In genomic region chr2:76982391-76983145, GRCm38 (mm10) we compare ENCODE assay signal across 15 mouse cellular contexts. TPM values are rescaled to one million over a fixed set of nuclear protein-coding genes. Genes with fewer than 3 reads are reported as not detected.
DNase-seq lines count a peak whose midpoint lies in the region; ATAC-seq and TF ChIP-seq lines count a peak whose summit lies in the region.
"Had no signal": no experiment of that assay in that cellular context is flagged by ENCODE, and none has a peak within 500 bp of the region (broad histone marks: within the 10 kb centered on the region; RNA-seq: fewer than 3 reads in every experiment).

TSS of gene Ttn (minus strand) at chr2:76982547.

- H3K4me2 ChIP-seq in embryonic facial prominence, embryonic 13.5 days: no peak within 1 kb of the TSS
- no peak within 1 kb of the TSS for H3K4me2 ChIP-seq in midbrain, embryonic 11.5 days
- H3K4me2 ChIP-seq: forebrain, embryonic 15.5 days; hindbrain, embryonic 14.5 days; lung, embryonic 14.5 days; midbrain, embryonic 15.5 days had no signal

- no peaks in the 10 kb centered on the region for H3K27me3 ChIP-seq in embryonic facial prominence, embryonic 13.5 days
- H3K27me3 ChIP-seq in heart, embryonic 10.5 days (ENCODE audit: insufficient read depth, poor library complexity, severe bottlenecking): no peaks in the 10 kb centered on the region
- no peaks in the 10 kb centered on the region for H3K27me3 ChIP-seq in midbrain, embryonic 11.5 days (ENCODE audit: control insufficient read depth, insufficient read depth, low read length)
- H3K27me3 ChIP-seq: forebrain, embryonic 15.5 days; midbrain, embryonic 15.5 days had no signal

- no peak for ATAC-seq in embryonic facial prominence, embryonic 13.5 days (ENCODE audit: insufficient number of reproducible peaks, insufficient read depth, low FRiP score, low TSS enrichment, low read depth)
- ATAC-seq in midbrain, embryonic 11.5 days (ENCODE audit: low FRiP score): no peak
- ATAC-seq: forebrain, embryonic 15.5 days; midbrain, embryonic 15.5 days had no signal

- no peak within 1 kb of the TSS for H3K27ac ChIP-seq in embryonic facial prominence, embryonic 13.5 days
- peak within 1 kb of the TSS; percentile 99 for H3K27ac ChIP-seq in gastrocnemius, adult 2 months
- H3K27ac ChIP-seq in heart, embryonic 10.5 days: peak within 1 kb of the TSS; percentile 89
- H3K27ac ChIP-seq in midbrain, embryonic 11.5 days (ENCODE audit: low read depth, low read length): no peak within 1 kb of the TSS
- H3K27ac ChIP-seq: forebrain, embryonic 15.5 days; hindbrain, embryonic 14.5 days; layer of hippocampus, adult 2 months; midbrain, embryonic 15.5 days had no signal

- DNase-seq in gastrocnemius, adult 2 months: peak; percentile 92
- peak; percentile 95 for DNase-seq in heart, embryonic 10.5 days (ENCODE audit: low spot score)
- peak; percentile 88 for DNase-seq in heart, postnatal 4 days
- no peak for DNase-seq in spleen, postnatal 4 days (ENCODE audit: low spot score in 2 of 2)
- no peak for DNase-seq in right cerebral cortex, adult 2 months (ENCODE audit: low spot score in 2 of 2)
- no peak for DNase-seq in midbrain, embryonic 11.5 days (ENCODE audit: low spot score, missing footprints)
- DNase-seq: cerebellum, adult 9-10 months; kidney, adult 2 months; left cerebral cortex, postnatal 4 days; lung, embryonic 14.5 days had no signal

- H3K4me3 ChIP-seq in embryonic facial prominence, embryonic 13.5 days: no peak within 1 kb of the TSS
- peak within 1 kb of the TSS; percentile 81 for H3K4me3 ChIP-seq in gastrocnemius, adult 2 months
- peak within 1 kb of the TSS; percentile 60 for H3K4me3 ChIP-seq in heart, embryonic 10.5 days
- no peak within 1 kb of the TSS for H3K4me3 ChIP-seq in midbrain, embryonic 11.5 days (ENCODE audit: low read depth, low read length)
- H3K4me3 ChIP-seq: forebrain, embryonic 15.5 days; layer of hippocampus, adult 2 months; midbrain, embryonic 15.5 days had no signal

- no peaks in the 10 kb centered on the region for H3K36me3 ChIP-seq in embryonic facial prominence, embryonic 13.5 days
- peaks cover 15% of the 10 kb centered on the region for H3K36me3 ChIP-seq in heart, embryonic 10.5 days
- no peaks in the 10 kb centered on the region for H3K36me3 ChIP-seq in midbrain, embryonic 11.5 days (ENCODE audit: control insufficient read depth, insufficient read depth, low read length)
- H3K36me3 ChIP-seq: forebrain, embryonic 15.5 days; midbrain, embryonic 15.5 days had no signal

- no peaks in the 10 kb centered on the region for H3K4me1 ChIP-seq in embryonic facial prominence, embryonic 13.5 days
- H3K4me1 ChIP-seq in heart, embryonic 10.5 days: peaks cover 17% of the 10 kb centered on the region
- 0 out of 2 replicates have a peak, but pooled peaks cover 3% of the 10 kb centered on the region for H3K4me1 ChIP-seq in midbrain, embryonic 11.5 days (ENCODE audit: control insufficient read depth, insufficient read depth, low read length)
- H3K4me1 ChIP-seq: forebrain, embryonic 15.5 days; midbrain, embryonic 15.5 days had no signal

- TF ChIP-seq CTCF in gastrocnemius, adult 2 months (IDR thresholded peaks at IDR 0.05): no peak

- intact Hi-C loops in gastrocnemius, adult 2 months (cut with DNase I): loop anchor here (1.0 kb wide), 1 partner anchor 52 kb away; no protein-coding TSS in a partner anchor

- no peak within 1 kb of the TSS for H3K9ac ChIP-seq in embryonic facial prominence, embryonic 13.5 days
- H3K9ac ChIP-seq in midbrain, embryonic 11.5 days (ENCODE audit: low read length): no peak within 1 kb of the TSS
- H3K9ac ChIP-seq: forebrain, embryonic 15.5 days; hindbrain, embryonic 14.5 days; lung, embryonic 14.5 days; midbrain, embryonic 15.5 days had no signal

- H3K9me3 ChIP-seq in embryonic facial prominence, embryonic 13.5 days: no peaks in the 10 kb centered on the region
- no peaks in the 10 kb centered on the region for H3K9me3 ChIP-seq in heart, embryonic 10.5 days
- no peaks in the 10 kb centered on the region for H3K9me3 ChIP-seq in midbrain, embryonic 11.5 days (ENCODE audit: control insufficient read depth, low read length)
- H3K9me3 ChIP-seq: forebrain, embryonic 15.5 days; midbrain, embryonic 15.5 days had no signal

- WGBS in embryonic facial prominence, embryonic 13.5 days: 80% methylated on average over 18 of the region's 18 CpGs
- 37% methylated on average over 18 of the region's 18 CpGs for WGBS in heart, embryonic 10.5 days
- WGBS in midbrain, embryonic 11.5 days: 86% methylated on average over 18 of the region's 18 CpGs

RNA-seq across cellular contexts. Expression of gene Ttn, which starts in this region (rescaled TPM):
- 12.3 and 14.6 TPM in 2 replicates for polyA plus RNA-seq in embryonic facial prominence, embryonic 13.5 days (2015; fragmentation: Nextera tagmentation; extraction: Ambion mirVana)
- 1,000 to 10,000 TPM; 6,941 to 7,187 TPM for total RNA-seq in gastrocnemius, adult 2 months (2021)
- polyA plus RNA-seq in heart, embryonic 10.5 days (2016; fragmentation: Nextera tagmentation; extraction: Ambion mirVana): 356 and 545 TPM in 2 replicates
- 1,000 to 10,000 TPM; 2,325 to 2,346 TPM for total RNA-seq in heart, postnatal 4 days (2021)
- polyA plus RNA-seq in midbrain, embryonic 11.5 days (2014; fragmentation: Nextera tagmentation; extraction: Ambion mirVana): 0.04 TPM in 2 replicates

Comparison
In these comparisons a context has a peak if more than half of its experiments do, and no peak if none do; other contexts are left out.
1. RNA of gene Ttn (polyA plus RNA-seq): 356 to 545 TPM in heart, embryonic 10.5 days; 12.3 to 14.6 TPM in embryonic facial prominence, embryonic 13.5 days and 0.04 TPM in midbrain, embryonic 11.5 days; every median in the first group is over 10 times any median in the second.
2. H3K27ac ChIP-seq: peak in gastrocnemius, adult 2 months (single experiment) and heart, embryonic 10.5 days (single experiment); none in embryonic facial prominence, embryonic 13.5 days (single experiment) and midbrain, embryonic 11.5 days (single experiment).
3. H3K4me3 ChIP-seq: peak in gastrocnemius, adult 2 months (single experiment) and heart, embryonic 10.5 days (single experiment); none in embryonic facial prominence, embryonic 13.5 days (single experiment) and midbrain, embryonic 11.5 days (single experiment).
4. DNase-seq: peak in gastrocnemius, adult 2 months (single experiment), heart, embryonic 10.5 days (single experiment) and heart, postnatal 4 days (single experiment); none in spleen, postnatal 4 days (0 of 2), right cerebral cortex, adult 2 months (0 of 2) and midbrain, embryonic 11.5 days (single experiment).